Mouse (Mus musculus) forebrain, embryonic 16.5 days (tissue): Measurements from ENCODE around the gene Zbtb20. TPM values are rescaled to one million over a fixed set of nuclear protein-coding genes. Genes with fewer than 3 reads are reported as not detected.

Source experiments
- ATAC-seq: fragments of 200-750 bp; cut with Nextera tagmentation; 2 replicates; pipeline ENCODE4 v1.8.0; 2017; ENCODE audit warnings: mild to moderate bottlenecking, moderate library complexity
- H3K27ac ChIP-seq: fragments of 300-500 bp; sonication (generic); 2 replicates; pipeline ENCODE4 v1.5.1; 2014; ENCODE audit warnings: low read length, control low read depth
- H3K27me3 ChIP-seq: fragments of 300-500 bp; sonication (generic); replicated peaks from 2 replicates; pipeline ENCODE4 v1.6.1; 2014; ENCODE audit warnings: low read length; ENCODE audit not compliant: control insufficient read depth, insufficient read depth
- H3K36me3 ChIP-seq: fragments of 300-500 bp; sonication (generic); 2 replicates; pipeline ENCODE4 v1.6.1; 2014; ENCODE audit not compliant: control insufficient read depth, insufficient read depth
- H3K4me1 ChIP-seq: fragments of 300-500 bp; sonication (generic); replicated peaks from 2 replicates; pipeline ENCODE4 v1.6.1; 2014; ENCODE audit warnings: low read length; ENCODE audit not compliant: control insufficient read depth, insufficient read depth
- H3K4me2 ChIP-seq: fragments of 300-500 bp; sonication (generic); 2 replicates; pipeline ENCODE4 v1.6.1; 2014; ENCODE audit warnings: mild to moderate bottlenecking, low read length, control low read depth
- H3K4me3 ChIP-seq: fragments of 300-500 bp; sonication (generic); replicated peaks from 2 replicates; pipeline ENCODE4 v1.5.1; 2014; ENCODE audit warnings: mild to moderate bottlenecking, low read length, control low read depth
- H3K9ac ChIP-seq: fragments of 300-500 bp; sonication (generic); replicated peaks from 2 replicates; pipeline ENCODE4 v1.6.1; 2014; ENCODE audit warnings: low read depth, low read length, control low read depth
- H3K9me3 ChIP-seq: fragments of 300-500 bp; sonication (generic); 2 replicates; pipeline ENCODE4 v1.6.1; 2016; ENCODE audit warnings: low read length; ENCODE audit not compliant: control insufficient read depth
- WGBS: fragments of 180-500 bp; shearing (Covaris S2); extraction: QIAGEN DNeasy Blood & Tissue Kit; methylation state at CpG from one replicate; pipeline ENCODE4 v1.1.7; 2014; 5-methylcytosine and 5-hydroxymethylcytosine counted together
- polyA plus RNA-seq: library from polyadenylated mRNA; unstranded; fragments of >200 nt; fragmentation: Nextera tagmentation; extraction: Ambion mirVana; gene quantifications from 2 replicates; pipeline ENCODE4 v1.2.1, GENCODE M21; 2015

Gene Zbtb20
- polyA plus RNA-seq, 1 experiment from 2014 or later: 126 TPM

DNA sequence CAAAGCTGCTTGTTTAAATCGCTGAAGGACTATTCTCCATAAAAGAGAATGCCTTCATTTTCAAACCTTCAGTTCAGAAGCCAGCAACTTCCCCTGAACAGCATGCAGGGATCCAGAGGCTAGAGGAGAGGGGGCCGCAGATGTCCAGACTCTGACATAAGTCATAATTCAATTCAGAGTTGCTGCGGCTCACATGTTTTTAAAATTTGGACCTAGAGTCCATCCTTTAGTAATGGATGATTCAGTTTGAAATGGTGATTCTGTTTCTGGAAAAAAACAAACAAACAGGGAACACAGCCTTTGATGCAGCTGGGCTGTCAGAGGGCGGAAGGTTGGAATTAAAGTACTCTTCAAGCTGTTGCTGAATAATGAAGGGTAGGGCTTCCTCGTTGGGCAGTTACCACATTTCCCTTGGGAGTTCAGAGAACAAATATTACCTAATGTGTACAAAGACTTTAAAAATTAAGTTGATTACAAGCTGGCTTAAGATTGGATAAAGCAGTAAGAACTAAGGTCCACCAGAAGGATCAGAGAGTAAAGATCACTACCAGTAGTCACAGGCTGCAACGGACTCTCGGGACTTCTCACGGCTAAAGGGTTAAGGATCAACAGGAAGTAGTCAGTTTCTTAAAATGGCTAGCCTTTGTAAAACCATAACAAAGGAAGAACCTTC, 459.6 kb downstream of the Zbtb20 start:
- no peak overlapping the region for H3K9ac ChIP-seq
- WGBS: 73% methylated on average over 8 of the region's 8 CpGs
- no peak overlapping the region for H3K4me3 ChIP-seq
- no peak overlapping the region for H3K4me2 ChIP-seq
- H3K4me1 ChIP-seq: peaks cover 13% of the 10 kb centered on the region
- no peaks in the 10 kb centered on the region for H3K27me3 ChIP-seq
- H3K36me3 ChIP-seq: no peaks in the 10 kb centered on the region
- peak overlapping the region; percentile 61 for H3K27ac ChIP-seq
- H3K9me3 ChIP-seq: no peaks in the 10 kb centered on the region
- ATAC-seq: no peak

DNA sequence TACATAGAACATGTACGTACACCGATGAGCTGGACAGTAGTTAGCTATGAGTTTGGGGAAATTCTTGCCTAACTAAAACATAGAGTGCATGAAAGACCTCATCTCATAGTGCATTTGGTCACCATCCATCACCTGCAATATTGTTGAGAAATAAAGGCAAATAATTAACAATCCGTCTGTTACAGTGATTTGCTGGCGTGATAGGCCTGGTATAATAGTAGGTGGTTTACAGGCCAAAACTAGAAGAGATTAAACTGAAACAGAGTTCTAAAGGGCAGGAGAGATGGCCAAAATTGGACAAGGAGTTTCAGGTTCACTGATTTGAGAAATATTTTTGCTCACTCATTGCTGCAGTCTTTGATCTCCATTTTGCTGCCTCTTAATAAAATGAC, 460.1 kb downstream of the Zbtb20 start:
- H3K4me1 ChIP-seq: peaks cover 13% of the 10 kb centered on the region
- no peak overlapping the region for H3K9ac ChIP-seq
- no peak for ATAC-seq
- H3K27me3 ChIP-seq: no peaks in the 10 kb centered on the region
- no peaks in the 10 kb centered on the region for H3K36me3 ChIP-seq
- WGBS: 89% methylated on average over 4 of the region's 4 CpGs
- no peak overlapping the region for H3K27ac ChIP-seq
- H3K4me3 ChIP-seq: no peak overlapping the region
- H3K4me2 ChIP-seq: no peak overlapping the region
- H3K9me3 ChIP-seq: no peaks in the 10 kb centered on the region

DNA sequence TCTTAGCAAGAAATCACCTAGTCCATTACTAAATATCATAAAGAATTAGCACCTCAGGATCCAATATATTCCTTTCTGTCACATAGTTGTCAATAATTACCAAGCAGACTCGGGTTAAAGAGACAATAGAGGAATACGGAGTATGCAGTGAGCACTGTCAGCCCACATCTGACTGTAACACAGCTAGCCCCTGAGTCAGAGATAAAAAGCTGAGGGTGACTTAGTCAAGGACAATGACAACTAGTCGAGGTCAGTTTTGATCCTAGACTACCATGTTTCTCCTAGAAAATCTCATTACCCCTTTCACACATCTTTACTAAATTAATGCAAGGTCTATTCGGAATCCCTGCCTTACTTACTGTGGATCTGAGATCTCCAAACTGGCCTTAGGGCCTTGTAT, 465.0 kb downstream of the Zbtb20 start:
- Histone ChIP-seq H3K9me3 (no peaks in the 10 kb centered on the region), H3K27ac (no peak overlapping the region), H3K4me3 (no peak overlapping the region), H3K9ac (no peak overlapping the region), H3K36me3 (no peaks in the 10 kb centered on the region), H3K4me2 (no peak overlapping the region), H3K4me1 (no peaks in the 10 kb centered on the region), H3K27me3 (no peaks in the 10 kb centered on the region)
- ATAC-seq: no peak
- WGBS: 77% methylated on average over 4 of the region's 4 CpGs

GRCm38 (mm10) chr16:43341916-43342455, 466.3 kb downstream of the Zbtb20 start:
- Histone ChIP-seq H3K9ac (no peak overlapping the region), H3K36me3 (no peaks in the 10 kb centered on the region), H3K27ac (no peak overlapping the region), H3K27me3 (no peaks in the 10 kb centered on the region), H3K4me2 (no peak overlapping the region), H3K9me3 (no peaks in the 10 kb centered on the region), H3K4me1 (no peaks in the 10 kb centered on the region), H3K4me3 (no peak overlapping the region)
- no peak for ATAC-seq

- no peak overlapping the region for H3K4me3 ChIP-seq
- no peak for ATAC-seq
- no peak overlapping the region for H3K27ac ChIP-seq
- H3K4me1 ChIP-seq: no peaks in the 10 kb centered on the region
- no peaks in the 10 kb centered on the region for H3K9me3 ChIP-seq
- no peaks in the 10 kb centered on the region for H3K27me3 ChIP-seq
- H3K36me3 ChIP-seq: no peaks in the 10 kb centered on the region
- no peak overlapping the region for H3K9ac ChIP-seq
- H3K4me2 ChIP-seq: no peak overlapping the region
These were observed 470.4 kb downstream of the Zbtb20 start for GRCm38 (mm10) chr16:43346094-43346493.

- Histone ChIP-seq H3K4me2 (no peak overlapping the region), H3K36me3 (no peaks in the 10 kb centered on the region), H3K27ac (no peak overlapping the region), H3K9me3 (no peaks in the 10 kb centered on the region), H3K4me3 (no peak overlapping the region), H3K4me1 (no peaks in the 10 kb centered on the region), H3K9ac (no peak overlapping the region), H3K27me3 (no peaks in the 10 kb centered on the region)
- 72% methylated on average over 9 of the region's 9 CpGs for WGBS
- no peak for ATAC-seq
These were observed 480.3 kb downstream of the Zbtb20 start for GRCm38 (mm10) chr16:43355776-43356645.

- H3K27ac ChIP-seq: no peak overlapping the region
- H3K36me3 ChIP-seq: no peaks in the 10 kb centered on the region
- ATAC-seq: no peak
- H3K9ac ChIP-seq: no peak overlapping the region
- H3K27me3 ChIP-seq: no peaks in the 10 kb centered on the region
- no peak overlapping the region for H3K4me2 ChIP-seq
- 80% methylated on average over 3 of the region's 3 CpGs for WGBS
- no peaks in the 10 kb centered on the region for H3K9me3 ChIP-seq
- H3K4me1 ChIP-seq: peaks cover 9% of the 10 kb centered on the region
- no peak overlapping the region for H3K4me3 ChIP-seq
These were observed 483.9 kb downstream of the Zbtb20 start for GRCm38 (mm10) chr16:43359546-43359945.

DNA sequence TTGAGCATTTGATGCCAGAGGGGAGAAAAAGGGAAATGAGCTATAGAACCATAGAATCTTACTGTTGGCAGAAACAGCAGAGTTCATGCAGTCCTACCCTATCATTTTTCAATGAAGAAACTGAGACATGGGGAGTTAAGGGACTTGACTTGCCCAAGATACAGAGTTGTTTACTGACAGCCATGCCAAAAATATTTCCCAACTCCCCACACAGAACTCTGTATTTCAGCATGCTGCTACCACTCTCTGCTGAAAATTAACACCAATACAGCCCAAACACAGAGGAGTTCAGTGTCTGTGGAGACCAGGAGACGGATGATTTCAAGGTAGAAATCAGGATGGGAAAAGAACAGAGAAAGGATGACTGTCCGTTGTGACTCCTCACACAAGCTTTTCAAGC, 484.4 kb downstream of the Zbtb20 start:
- no peaks in the 10 kb centered on the region for H3K36me3 ChIP-seq
- WGBS: 94% methylated on average over 2 of the region's 2 CpGs
- ATAC-seq: no peak

DNA sequence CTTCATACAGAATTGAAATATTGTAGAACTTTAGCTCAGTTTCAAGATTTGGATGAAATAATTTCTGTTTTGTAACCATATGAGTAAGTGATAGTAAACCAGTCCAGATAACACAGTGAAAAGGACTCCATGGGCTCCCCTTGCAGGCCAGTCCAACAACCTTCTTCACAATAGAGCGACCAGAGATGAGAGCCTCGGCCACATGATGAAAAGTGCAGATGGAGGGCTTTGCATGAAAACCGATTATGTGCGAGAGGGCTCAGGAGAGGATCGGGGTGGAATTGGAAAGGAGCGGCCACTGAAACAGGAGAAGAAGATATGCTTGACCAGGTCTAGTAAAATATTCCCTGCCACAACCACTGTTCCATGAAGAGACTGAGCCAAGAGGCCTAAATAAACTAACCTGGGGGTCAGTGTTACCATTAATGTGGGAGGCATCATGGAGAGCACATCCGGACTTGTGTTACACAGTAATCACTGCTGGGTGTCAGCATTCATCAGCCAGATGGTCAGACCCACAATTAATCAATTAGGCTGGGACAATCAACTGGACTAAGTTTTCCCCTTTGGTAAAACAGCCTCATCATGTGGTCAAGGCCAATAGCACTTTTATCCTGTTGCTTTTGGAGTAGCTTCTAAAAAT, 485.3 kb downstream of the Zbtb20 start:
- H3K4me3 ChIP-seq: no peak overlapping the region
- no peak for ATAC-seq
- H3K27ac ChIP-seq: no peak overlapping the region
- no peaks in the 10 kb centered on the region for H3K27me3 ChIP-seq
- no peaks in the 10 kb centered on the region for H3K9me3 ChIP-seq
- no peak overlapping the region for H3K9ac ChIP-seq
- 91% methylated on average over 7 of the region's 7 CpGs for WGBS
- no peaks in the 10 kb centered on the region for H3K36me3 ChIP-seq
- H3K4me2 ChIP-seq: no peak overlapping the region
- peaks cover 9% of the 10 kb centered on the region for H3K4me1 ChIP-seq

More for the DNA sequence above, 484.4 kb downstream of the Zbtb20 start:
- H3K4me3 ChIP-seq: no peak overlapping the region
- H3K9ac ChIP-seq: no peak overlapping the region
- H3K27ac ChIP-seq: no peak overlapping the region
- no peak overlapping the region for H3K4me2 ChIP-seq
- peaks cover 9% of the 10 kb centered on the region for H3K4me1 ChIP-seq
- H3K27me3 ChIP-seq: no peaks in the 10 kb centered on the region
- H3K9me3 ChIP-seq: no peaks in the 10 kb centered on the region
